Mouse (Mus musculus): ENCODE measurements around the gene Igdcc4. TPM values are rescaled to one million over a fixed set of nuclear protein-coding genes. Genes with fewer than 3 reads are reported as not detected.
A peak's percentile ranks its signal among the peaks of the same experiment; 100 is the strongest.

Gene Igdcc4
- total RNA-seq, 4 experiments from 2014 or later, result 35.7 to 39.1 (median 36.6) TPM

GRCm38 (mm10) chr9:65154692-65155455, 53.6 kb downstream of the Igdcc4 start:
- no peak for DNase-seq (ENCODE audit: low spot score in 2 of 2)

GRCm38 (mm10) chr9:65156604-65157003, 55.3 kb downstream of the Igdcc4 start:
- DNase-seq (ENCODE audit: low spot score in 2 of 2), result no peak

- DNase-seq (ENCODE audit: low spot score in 2 of 2), result no peak
Measured at GRCm38 (mm10) chr9:65157631-65158030, 56.3 kb downstream of the Igdcc4 start.

DNA sequence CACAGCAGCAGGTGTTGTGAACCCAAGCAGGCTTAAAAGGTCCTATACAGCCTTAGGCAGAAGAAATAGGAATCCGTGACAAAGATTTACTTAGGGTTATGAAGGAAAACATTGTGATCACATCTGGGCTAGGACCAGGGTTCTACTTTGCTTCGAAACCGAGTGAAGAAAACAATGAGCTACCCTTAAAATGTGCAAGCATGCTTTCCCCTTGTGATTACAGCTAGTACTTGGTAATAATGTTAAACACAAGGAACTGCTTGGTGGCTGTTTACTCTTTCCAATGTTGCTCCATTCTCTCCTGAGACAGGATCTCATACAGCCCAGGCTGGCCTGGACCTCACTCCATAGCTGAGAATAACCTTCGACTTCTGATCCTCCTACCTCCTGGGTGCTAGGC, 59.9 kb downstream of the Igdcc4 start:
- no peak for DNase-seq (ENCODE audit: low spot score in 2 of 2)

- no peak for DNase-seq (ENCODE audit: low spot score in 2 of 2)
Measured at GRCm38 (mm10) chr9:65161881-65162280, 60.6 kb downstream of the Igdcc4 start.

DNA sequence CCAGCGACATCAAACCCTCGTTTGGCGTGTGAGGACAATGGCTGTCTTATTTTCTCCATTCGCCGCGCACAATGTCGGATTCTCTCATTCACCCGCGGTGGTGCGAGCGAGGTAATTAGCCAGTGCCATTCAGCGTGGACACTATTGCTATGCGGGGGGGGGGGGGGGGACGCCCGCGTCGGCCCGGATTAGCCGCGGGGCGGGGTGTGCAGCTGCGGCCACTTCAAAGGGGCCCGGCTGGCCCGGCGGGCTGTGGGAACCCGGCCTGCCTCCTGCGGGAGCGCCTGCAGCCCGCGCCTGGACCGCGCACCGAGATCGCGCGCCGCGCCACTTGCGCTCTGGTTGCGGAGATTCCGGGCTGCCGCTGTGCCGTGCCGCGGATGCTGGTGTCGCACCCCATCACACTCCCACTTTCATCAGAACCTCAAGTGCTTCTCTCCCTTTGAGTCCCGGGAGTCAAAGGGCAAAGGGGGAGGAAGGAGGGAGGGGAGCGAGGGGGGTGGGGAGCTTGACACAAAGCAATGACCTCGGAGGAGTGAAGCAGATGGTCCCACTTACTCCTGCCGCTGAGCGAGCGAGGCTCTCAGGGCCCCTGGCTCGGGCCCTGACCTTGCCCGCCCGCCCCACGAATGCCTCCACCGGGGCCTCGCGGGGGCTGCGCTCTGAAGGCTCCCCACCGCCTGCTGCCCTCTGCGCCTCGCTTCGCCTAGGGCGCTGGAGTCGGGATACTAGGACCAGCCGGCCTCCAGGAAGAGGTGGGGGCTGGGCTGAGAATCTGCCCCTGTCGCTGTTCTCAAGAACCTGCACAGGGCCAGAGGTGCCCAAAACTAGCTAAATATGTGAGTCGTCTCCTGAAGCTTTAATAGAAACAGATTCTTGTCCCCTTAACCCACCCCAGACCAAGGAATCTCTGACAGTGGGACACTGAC, 61.7 kb downstream of the Igdcc4 start:
- DNase-seq (ENCODE audit: low spot score in 2 of 2), result peak in 1 of 2 experiments; percentile 18

GRCm38 (mm10) chr9:65164870-65165269, 63.6 kb downstream of the Igdcc4 start:
- DNase-seq (ENCODE audit: low spot score in 2 of 2), result no peak

DNA sequence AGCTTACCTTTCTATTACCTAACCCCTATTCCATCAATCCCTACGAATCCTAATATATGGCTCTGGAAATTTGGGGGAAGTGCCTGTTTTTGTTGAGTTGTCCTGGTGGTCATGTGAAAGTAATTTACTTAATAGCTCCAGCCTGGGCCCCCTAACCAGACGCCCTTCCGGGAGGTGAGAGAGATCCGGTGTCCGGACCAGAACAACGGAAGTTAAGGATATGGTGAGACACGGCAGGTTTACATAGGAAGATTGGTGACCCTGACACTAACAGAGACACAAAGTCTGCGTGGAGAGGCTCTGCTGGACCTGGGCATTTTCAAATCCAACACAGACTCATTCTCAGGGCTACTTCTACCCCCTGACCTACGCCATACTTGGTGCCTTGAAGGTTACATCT, 65.1 kb downstream of the Igdcc4 start:
- no peak for DNase-seq (ENCODE audit: low spot score in 2 of 2)

- DNase-seq (ENCODE audit: low spot score in 2 of 2), result no peak
Measured at GRCm38 (mm10) chr9:65168534-65168933, 67.2 kb downstream of the Igdcc4 start.

DNA sequence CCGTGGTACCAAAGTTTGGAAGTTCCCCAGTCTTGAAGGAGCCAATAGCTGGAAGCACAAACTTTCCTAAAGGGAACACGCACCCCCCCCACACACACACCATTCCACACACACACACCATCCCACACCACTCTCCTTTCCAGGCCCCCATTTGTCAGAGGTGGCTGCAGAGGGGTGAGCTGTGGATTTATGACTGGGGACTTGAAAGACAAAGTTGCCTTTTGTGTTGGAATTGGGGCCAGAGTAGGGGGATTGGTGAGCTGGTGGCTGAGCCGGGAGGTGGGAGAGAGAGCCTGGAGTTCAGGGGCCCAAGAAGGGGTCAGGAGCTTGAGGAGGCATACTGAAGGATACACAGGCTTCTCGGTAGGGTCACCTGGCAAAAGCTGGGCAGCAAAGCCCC, 67.7 kb downstream of the Igdcc4 start:
- DNase-seq (ENCODE audit: low spot score in 2 of 2), result no peak

DNA sequence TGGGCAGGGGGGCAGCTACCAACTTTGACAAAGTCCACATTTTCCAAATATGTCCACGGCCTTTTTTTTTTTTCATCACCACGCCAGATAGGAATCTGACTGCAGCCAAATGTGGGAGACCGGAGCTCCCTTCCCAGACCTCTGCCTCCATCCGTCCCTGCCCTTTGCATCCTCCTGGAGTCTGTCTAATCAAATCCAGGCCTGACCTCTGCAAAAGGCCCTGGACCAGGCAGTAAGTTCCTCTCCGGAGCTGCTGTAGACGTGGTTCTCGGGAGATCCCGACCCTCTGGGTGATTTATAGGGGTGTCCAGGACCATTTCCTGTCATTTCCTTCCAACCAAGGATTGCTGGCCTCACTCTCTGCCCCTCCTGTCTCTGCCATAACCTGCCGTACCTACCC, 71.4 kb downstream of the Igdcc4 start:
- no peak for DNase-seq (ENCODE audit: low spot score in 2 of 2)

GRCm38 (mm10) chr9:65175234-65175938, 74.1 kb downstream of the Igdcc4 start:
- no peak for DNase-seq (ENCODE audit: low spot score in 2 of 2)

DNA sequence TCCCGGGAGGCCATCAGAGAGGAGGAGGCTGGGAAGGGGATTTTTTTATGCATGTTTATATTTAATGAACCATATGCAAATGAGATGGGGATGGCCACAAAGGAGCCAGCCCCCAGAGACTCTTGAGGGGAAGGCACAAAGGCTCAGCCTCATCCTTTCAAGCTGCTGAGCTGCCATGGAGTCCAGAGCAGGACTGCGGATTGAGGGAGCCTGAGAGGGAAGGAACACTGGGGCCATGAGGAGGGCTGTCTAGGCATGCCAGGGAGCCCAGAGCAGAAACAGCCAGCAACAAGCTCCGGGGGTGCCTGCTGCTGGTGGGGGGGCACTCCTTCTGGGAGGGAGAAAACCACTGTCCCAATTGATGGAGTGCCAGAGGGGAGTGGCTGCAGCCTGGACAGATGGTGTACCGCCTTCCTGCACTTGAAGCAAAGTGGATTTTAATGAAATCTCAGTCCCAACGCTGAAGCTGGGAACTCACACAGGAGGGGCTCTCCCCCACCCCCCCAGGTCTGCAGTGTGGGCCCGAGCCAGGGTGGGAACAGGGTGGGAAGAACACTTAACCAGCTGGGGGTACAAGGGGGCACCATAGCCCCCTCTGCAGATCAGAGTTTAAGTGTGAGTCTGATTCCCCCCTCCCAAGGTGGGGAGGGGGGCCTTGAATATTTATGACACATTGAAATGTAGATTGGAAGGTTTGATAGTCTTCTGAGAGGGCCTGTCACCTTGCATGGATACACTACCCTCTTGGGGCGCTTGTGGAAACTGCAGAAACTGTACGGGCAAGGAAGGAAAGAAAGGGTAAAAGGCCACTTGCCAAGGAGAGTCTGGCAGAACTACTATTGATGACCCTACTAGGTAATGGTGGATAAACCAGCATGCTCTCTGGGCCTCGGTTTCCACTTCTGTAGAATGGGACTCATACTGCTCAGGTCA, 74.9 kb downstream of the Igdcc4 start:
- no peak for DNase-seq (ENCODE audit: low spot score in 2 of 2)

DNA sequence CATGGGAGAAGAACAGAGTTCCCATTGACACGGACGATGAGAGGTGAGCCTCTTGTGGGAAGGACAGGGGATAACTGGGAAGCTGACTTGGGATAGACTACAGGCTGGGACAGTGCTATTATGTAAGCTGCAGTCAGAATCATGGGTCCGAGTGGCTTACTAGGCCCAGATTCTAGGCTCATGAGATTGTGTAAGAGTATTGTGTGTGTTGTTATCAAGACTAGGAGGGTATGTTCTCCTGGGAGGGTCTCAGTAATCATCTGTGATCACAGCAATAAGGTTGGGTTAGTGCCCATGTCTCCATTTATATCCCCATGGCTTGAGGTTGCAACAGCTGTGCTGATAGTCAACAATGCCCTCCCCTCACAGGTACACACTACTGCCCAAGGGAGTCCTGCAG, 76.2 kb downstream of the Igdcc4 start:
- no peak for DNase-seq (ENCODE audit: low spot score in 2 of 2)

GRCm38 (mm10) chr9:65177912-65178311, 76.6 kb downstream of the Igdcc4 start:
- no peak for DNase-seq (ENCODE audit: low spot score in 2 of 2)

DNA sequence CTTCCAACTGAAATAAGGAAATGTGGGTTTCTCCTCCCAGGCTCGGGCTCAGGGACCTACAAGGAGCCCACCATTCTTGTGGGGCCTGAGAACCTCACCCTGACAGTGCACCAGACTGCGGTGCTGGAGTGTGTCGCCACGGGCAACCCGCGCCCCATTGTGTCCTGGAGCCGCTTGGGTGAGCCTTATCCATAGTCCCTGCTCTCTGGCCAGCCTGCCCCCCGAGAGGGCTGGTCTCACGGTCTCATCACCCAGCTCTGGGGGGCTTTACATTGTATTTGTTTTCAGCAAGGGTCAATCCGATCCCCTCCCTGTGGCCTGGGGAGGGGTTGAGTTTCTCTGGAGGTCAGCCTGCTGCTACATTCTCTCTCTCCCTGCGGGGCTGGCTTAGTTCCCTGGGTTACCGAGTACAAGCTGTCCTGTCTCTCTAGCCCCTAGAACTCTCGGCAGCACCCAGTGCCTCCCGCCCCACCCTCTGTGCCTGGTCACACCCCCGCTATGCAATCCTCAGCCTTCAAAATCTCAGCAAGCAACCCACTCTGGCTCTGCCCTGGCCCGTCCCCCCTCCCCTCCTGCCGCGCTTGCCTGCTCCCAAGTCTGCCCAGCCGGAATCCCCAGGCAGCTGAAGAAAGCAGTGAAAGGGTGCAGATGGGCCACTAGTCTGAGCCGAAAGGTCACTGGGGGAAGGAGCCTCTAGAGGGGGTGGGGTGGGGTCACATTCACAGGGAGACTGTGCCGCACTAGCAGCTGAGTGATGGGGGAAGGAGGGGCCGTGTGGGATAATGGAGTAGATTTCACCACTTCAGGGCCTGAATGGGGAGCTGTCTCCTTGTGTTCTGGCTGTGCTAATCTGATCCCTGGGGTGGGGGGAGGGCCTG, 77.3 kb downstream of the Igdcc4 start:
- DNase-seq (ENCODE audit: low spot score in 2 of 2), result no peak

GRCm38 (mm10) chr9:65179817-65180624, 78.7 kb downstream of the Igdcc4 start:
- no peak for DNase-seq (ENCODE audit: low spot score in 2 of 2)
